Mouse (Mus musculus): ENCODE measurements around the gene Cx3cr1.
A peak's percentile ranks its signal among the peaks of the same experiment; 100 is the strongest.

Gene Cx3cr1

GRCm38 (mm10) chr9:119996080-119996479 lies 73.6 kb downstream of the Cx3cr1 start:
- peaks cover 82% of the 10 kb centered on the region for H3K4me1 ChIP-seq (replicated peaks; ENCODE audit: low read depth, low read length)
- H3K36me3 ChIP-seq (ENCODE audit: insufficient read depth, low read length): no peaks in the 10 kb centered on the region
- no peak overlapping the region for H3K4me3 ChIP-seq (replicated peaks; ENCODE audit: low read length)
- TF ChIP-seq NANOG (IDR thresholded peaks at IDR 0.05; ENCODE audit: borderline replicate concordance, low read length): no peak
- TF ChIP-seq POU5F1 (IDR thresholded peaks at IDR 0.05; ENCODE audit: borderline replicate concordance, low read length): no peak
- TF ChIP-seq CTCF (conservative IDR thresholded peaks at IDR 0.05; ENCODE audit: low read length): no peak
- peaks cover 22% of the 10 kb centered on the region for H3K27me3 ChIP-seq (ENCODE audit: insufficient read depth, low read length)
- H3K9me3 ChIP-seq (ENCODE audit: low read length): no peaks in the 10 kb centered on the region

- peaks cover 14% of the 10 kb centered on the region for H3K27me3 ChIP-seq (ENCODE audit: insufficient read depth, low read length)
- TF ChIP-seq POU5F1 (IDR thresholded peaks at IDR 0.05; ENCODE audit: borderline replicate concordance, low read length) (no peak), CTCF (conservative IDR thresholded peaks at IDR 0.05; ENCODE audit: low read length) (no peak), NANOG (IDR thresholded peaks at IDR 0.05; ENCODE audit: borderline replicate concordance, low read length) (no peak)
Measured at GRCm38 (mm10) chr9:119994207-119994606, 75.5 kb downstream of the Cx3cr1 start.

GRCm38 (mm10) chr9:119993092-119993844 lies 76.4 kb downstream of the Cx3cr1 start:
- Histone ChIP-seq H3K4me1 (replicated peaks; ENCODE audit: low read depth, low read length) (peaks cover 67% of the 10 kb centered on the region), H3K36me3 (ENCODE audit: insufficient read depth, low read length) (no peaks in the 10 kb centered on the region), H3K27me3 (ENCODE audit: insufficient read depth, low read length) (peaks cover 14% of the 10 kb centered on the region), H3K4me3 (replicated peaks; ENCODE audit: low read length) (no peak overlapping the region), H3K9me3 (ENCODE audit: low read length) (no peaks in the 10 kb centered on the region)
- TF ChIP-seq POU5F1 (IDR thresholded peaks at IDR 0.05; ENCODE audit: borderline replicate concordance, low read length) (no peak), NANOG (IDR thresholded peaks at IDR 0.05; ENCODE audit: borderline replicate concordance, low read length) (no peak), CTCF (conservative IDR thresholded peaks at IDR 0.05; ENCODE audit: low read length) (no peak)

More at GRCm38 (mm10) chr9:119994207-119994606, 75.5 kb downstream of the Cx3cr1 start:
- peaks cover 70% of the 10 kb centered on the region for H3K4me1 ChIP-seq (replicated peaks; ENCODE audit: low read depth, low read length)
- no peaks in the 10 kb centered on the region for H3K36me3 ChIP-seq (ENCODE audit: insufficient read depth, low read length)
- no peaks in the 10 kb centered on the region for H3K9me3 ChIP-seq (ENCODE audit: low read length)
- H3K4me3 ChIP-seq (replicated peaks; ENCODE audit: low read length): no peak overlapping the region

DNA sequence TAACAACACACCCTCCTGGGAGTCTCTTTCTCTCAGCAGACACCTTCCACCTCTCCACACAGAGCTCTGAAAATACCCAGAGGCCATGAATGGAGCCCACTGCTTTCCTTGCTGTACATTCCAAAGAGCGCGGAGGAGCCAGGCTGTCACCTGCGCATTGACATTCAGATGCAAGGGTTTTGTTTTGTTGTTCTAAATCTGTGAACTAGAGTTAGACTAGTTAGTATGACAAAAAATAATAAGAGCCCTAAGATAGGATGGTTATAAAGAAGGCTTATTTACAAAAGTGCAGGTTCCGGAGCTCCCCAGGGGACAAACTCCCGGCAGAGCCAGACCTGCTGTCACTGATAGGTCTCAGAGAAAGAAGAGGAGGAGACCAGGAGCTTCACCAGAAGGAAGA lies 78.4 kb downstream of the Cx3cr1 start:
- H3K4me1 ChIP-seq (replicated peaks; ENCODE audit: low read depth, low read length): peaks cover 77% of the 10 kb centered on the region
- TF ChIP-seq CTCF (conservative IDR thresholded peaks at IDR 0.05; ENCODE audit: low read length) (no peak), POU5F1 (IDR thresholded peaks at IDR 0.05; ENCODE audit: borderline replicate concordance, low read length) (no peak), NANOG (IDR thresholded peaks at IDR 0.05; ENCODE audit: borderline replicate concordance, low read length) (peak; percentile 83)
- H3K4me3 ChIP-seq (replicated peaks; ENCODE audit: low read length): no peak overlapping the region
- H3K27me3 ChIP-seq (ENCODE audit: insufficient read depth, low read length): peaks cover 14% of the 10 kb centered on the region
- H3K36me3 ChIP-seq (ENCODE audit: insufficient read depth, low read length): no peaks in the 10 kb centered on the region
- H3K9me3 ChIP-seq (ENCODE audit: low read length): no peaks in the 10 kb centered on the region

- H3K36me3 ChIP-seq (ENCODE audit: insufficient read depth, low read length): no peaks in the 10 kb centered on the region
- no peak overlapping the region for H3K4me3 ChIP-seq (replicated peaks; ENCODE audit: low read length)
- peaks cover 68% of the 10 kb centered on the region for H3K4me1 ChIP-seq (replicated peaks; ENCODE audit: low read depth, low read length)
- no peaks in the 10 kb centered on the region for H3K9me3 ChIP-seq (ENCODE audit: low read length)
- no peak for TF ChIP-seq NANOG (IDR thresholded peaks at IDR 0.05; ENCODE audit: borderline replicate concordance, low read length)
- no peak for TF ChIP-seq CTCF (conservative IDR thresholded peaks at IDR 0.05; ENCODE audit: low read length)
- TF ChIP-seq POU5F1 (IDR thresholded peaks at IDR 0.05; ENCODE audit: borderline replicate concordance, low read length): no peak
- H3K27me3 ChIP-seq (ENCODE audit: insufficient read depth, low read length): peaks cover 8% of the 10 kb centered on the region
Measured at GRCm38 (mm10) chr9:119988304-119988703, 81.4 kb downstream of the Cx3cr1 start.

DNA sequence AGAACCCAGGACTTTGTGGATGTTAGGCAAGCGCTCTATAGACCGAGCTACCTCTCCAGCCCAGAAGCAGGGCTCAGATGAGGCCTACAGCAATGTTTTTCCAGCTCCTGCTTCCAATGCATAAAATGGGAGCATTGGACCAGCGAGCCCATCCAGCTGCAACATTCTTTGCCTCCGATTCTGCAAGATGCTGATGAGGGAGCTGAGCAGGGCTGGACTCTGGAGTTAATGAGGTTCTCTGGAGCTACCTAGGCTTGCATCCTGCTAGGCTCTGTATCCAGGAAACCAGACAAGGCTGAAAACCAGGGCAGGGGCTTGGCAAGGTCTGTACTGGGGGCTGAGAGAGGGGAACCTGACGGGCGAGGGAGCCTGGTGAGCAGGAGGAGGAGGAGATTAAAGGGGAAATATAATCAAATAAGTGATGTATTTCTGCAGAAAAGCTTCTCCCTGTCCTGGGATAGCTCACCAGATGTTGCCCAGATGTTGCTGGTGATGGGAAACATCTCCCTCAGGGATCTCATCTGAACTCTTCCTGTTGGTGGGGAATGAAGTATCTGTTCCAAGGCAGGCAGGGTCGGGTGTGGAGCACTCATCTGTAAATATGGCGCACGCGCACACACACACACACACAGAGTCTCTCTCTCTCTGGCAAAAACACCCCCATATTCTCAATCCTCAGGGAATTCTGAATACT lies 83.7 kb downstream of the Cx3cr1 start:
- Histone ChIP-seq H3K9me3 (ENCODE audit: low read length) (no peaks in the 10 kb centered on the region), H3K4me3 (replicated peaks; ENCODE audit: low read length) (no peak overlapping the region), H3K27me3 (ENCODE audit: insufficient read depth, low read length) (no peaks in the 10 kb centered on the region), H3K4me1 (replicated peaks; ENCODE audit: low read depth, low read length) (peaks cover 67% of the 10 kb centered on the region), H3K36me3 (ENCODE audit: insufficient read depth, low read length) (0 out of 2 replicates have a peak, but pooled peaks cover under 1% of the 10 kb centered on the region)
- TF ChIP-seq CTCF (conservative IDR thresholded peaks at IDR 0.05; ENCODE audit: low read length): no peak
- TF ChIP-seq POU5F1 (IDR thresholded peaks at IDR 0.05; ENCODE audit: borderline replicate concordance, low read length): no peak
- TF ChIP-seq NANOG (IDR thresholded peaks at IDR 0.05; ENCODE audit: borderline replicate concordance, low read length): no peak

DNA sequence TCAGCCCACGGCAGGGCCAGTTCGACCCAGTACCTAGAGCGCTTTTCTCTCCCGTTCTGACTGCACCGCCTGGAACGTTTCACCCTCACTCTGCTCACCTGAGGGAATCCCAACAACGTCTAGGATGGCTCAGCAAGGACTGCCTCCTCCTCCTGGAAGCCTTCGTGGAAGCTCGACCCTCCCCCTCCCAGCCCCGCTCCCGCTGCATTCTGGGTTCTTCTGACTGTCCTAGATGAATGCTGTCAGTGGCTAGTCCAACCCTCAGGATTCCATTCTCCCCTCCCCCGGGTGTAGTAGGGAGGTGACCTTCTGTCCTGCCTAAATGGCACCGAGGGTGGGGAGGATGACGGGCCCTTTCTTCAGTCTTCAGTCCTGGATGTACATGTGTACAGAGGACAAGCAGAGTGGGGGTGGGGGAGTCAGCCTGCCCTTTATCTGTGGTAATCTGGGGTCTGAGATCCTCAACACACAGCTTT lies 85.1 kb downstream of the Cx3cr1 start, which contains the start of gene Csrnp1:
TSS of gene Csrnp1 (minus strand) at position 123 of the 476 bp plus-strand sequence.
- H3K4me3 ChIP-seq (replicated peaks; ENCODE audit: low read length): peak within 1 kb of the TSS; percentile 91
- H3K27me3 ChIP-seq (ENCODE audit: insufficient read depth, low read length): no peaks in the 10 kb centered on the region
- peaks cover 79% of the 10 kb centered on the region for H3K4me1 ChIP-seq (replicated peaks; ENCODE audit: low read depth, low read length)
- TF ChIP-seq CTCF (conservative IDR thresholded peaks at IDR 0.05; ENCODE audit: low read length): no peak
- no peaks in the 10 kb centered on the region for H3K9me3 ChIP-seq (ENCODE audit: low read length)
- H3K36me3 ChIP-seq (ENCODE audit: insufficient read depth, low read length): peaks cover 12% of the 10 kb centered on the region
